Mouse (Mus musculus): Measurements from ENCODE around the gene Polr1a. TPM values are rescaled to one million over a fixed set of nuclear protein-coding genes. Genes with fewer than 3 reads are reported as not detected.
A peak's percentile ranks its signal among the peaks of the same experiment; 100 is the strongest.

Gene Polr1a
- total and polyA plus RNA-seq, 3 experiments: 50.2 to 126 (median 73.7) TPM

DNA sequence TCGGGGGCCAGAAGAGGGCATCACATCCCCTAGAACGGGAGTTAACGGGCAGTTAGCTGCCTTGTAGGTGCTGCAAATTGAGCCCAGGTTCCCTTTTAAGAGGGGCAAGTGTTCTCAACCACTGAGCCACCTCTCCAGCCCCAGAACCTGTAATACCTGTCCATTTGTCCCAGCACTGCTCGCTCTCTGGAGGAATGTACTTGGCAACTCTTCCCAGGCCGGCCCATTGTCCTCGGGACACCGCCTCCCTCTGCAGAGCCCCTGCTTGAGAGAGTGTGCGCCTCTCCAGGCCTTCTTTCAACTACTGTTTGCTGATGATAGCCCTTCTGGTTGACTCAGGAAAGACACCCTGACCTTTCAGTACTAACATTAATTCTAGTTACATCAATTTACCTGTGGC lies 37.3 kb downstream of the Polr1a start:
- dilution Hi-C loops (cut with MboI; ENCODE audit: extremely low pct_ligation_motif_present, extremely low pct_unique_long_range_greater_than_20kb, low sequenced_read_pairs) (no loop called here), in situ Hi-C loops (cut with MboI; ENCODE audit: low pct_ligation_motif_present, low pct_unique_long_range_greater_than_20kb, low sequenced_read_pairs) (no loop called here)
- Histone ChIP-seq H3K36me3 (replicated peaks in 1 of 2; ENCODE audit: control insufficient read depth in 1 of 2, insufficient read depth in 1 of 2, low read length in 1 of 2) (peaks cover 65 to 85% of the 10 kb centered on the region in 2 experiments), H3K27me3 (replicated peaks) (no peaks in the 10 kb centered on the region), H3K9ac (ENCODE audit: insufficient read depth, low read depth) (no peak overlapping the region), H3K4me2 (ENCODE audit: insufficient read depth, low read depth, poor library complexity, severe bottlenecking) (no peak overlapping the region), H3K4me3 (replicated peaks in 1 of 3; ENCODE audit: low read depth in 2 of 3, low read length in 2 of 3, poor library complexity in 1 of 3) (no peak overlapping the region), H3K4me1 (ENCODE audit: control insufficient read depth in 1 of 2, insufficient read depth in 2 of 2) (peaks cover 4 to 36% of the 10 kb centered on the region in 2 experiments; a peak in 3 of 4 replicates), H3K27ac (ENCODE audit: insufficient read depth, low read depth) (no peak overlapping the region), H3K79me2 (replicated peaks; ENCODE audit: control insufficient read depth, extremely low read depth, insufficient read depth, poor library complexity, severe bottlenecking) (0 out of 2 replicates have a peak, but pooled peaks cover 3% of the 10 kb centered on the region), H3K9me3 (replicated peaks; ENCODE audit: low read length) (no peaks in the 10 kb centered on the region)
- DNase-seq (ENCODE audit: extremely low read depth): no peak
- TF ChIP-seq CTCF (conservative IDR thresholded peaks at IDR 0.05 in 1 of 2, IDR thresholded peaks at IDR 0.05 in 1 of 2; ENCODE audit: low read depth in 2 of 2, low read length in 2 of 2) (peak in 1 of 2 experiments; percentile 15; a peak in 1 of 4 replicates), BHLHE40 (IDR thresholded peaks at IDR 0.05; ENCODE audit: low read depth, low read length) (no peak)

DNA sequence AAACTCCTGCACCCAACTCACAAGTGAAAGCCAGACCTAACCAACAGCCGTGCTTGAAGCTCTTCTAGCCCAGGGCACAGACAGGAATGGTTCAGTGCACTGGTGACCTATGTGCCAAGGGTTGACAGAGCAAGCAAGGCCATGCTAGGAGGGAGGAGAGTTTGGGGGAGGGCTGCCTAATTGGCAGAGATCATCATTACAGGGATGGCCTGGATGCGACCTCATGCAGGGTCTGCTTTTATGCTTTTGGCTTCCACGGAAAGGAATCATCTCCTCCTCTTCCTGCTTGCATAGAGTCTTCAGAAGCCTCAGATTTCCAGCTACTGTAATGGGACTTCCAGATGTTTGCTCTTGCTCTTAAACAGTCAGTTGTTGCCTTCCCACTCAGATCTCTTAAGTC lies 40.9 kb downstream of the Polr1a start:
- dilution Hi-C loops (cut with MboI; ENCODE audit: extremely low pct_ligation_motif_present, extremely low pct_unique_long_range_greater_than_20kb, low sequenced_read_pairs): no loop called here
- no peak overlapping the region for H3K9ac ChIP-seq (ENCODE audit: insufficient read depth, low read depth)
- no peak overlapping the region for H3K4me3 ChIP-seq (replicated peaks in 1 of 3; ENCODE audit: low read depth in 2 of 3, low read length in 2 of 3, poor library complexity in 1 of 3)
- H3K27ac ChIP-seq (ENCODE audit: insufficient read depth, low read depth): no peak overlapping the region
- H3K79me2 ChIP-seq (replicated peaks; ENCODE audit: control insufficient read depth, extremely low read depth, insufficient read depth, poor library complexity, severe bottlenecking): no peaks in the 10 kb centered on the region; the same call in 1 of the 2 replicates
- H3K4me2 ChIP-seq (ENCODE audit: insufficient read depth, low read depth, poor library complexity, severe bottlenecking): no peak overlapping the region
- H3K9me3 ChIP-seq (replicated peaks; ENCODE audit: low read length): no peaks in the 10 kb centered on the region
- peaks cover 4 to 20% of the 10 kb centered on the region in 2 experiments; a peak in 3 of 4 replicates for H3K4me1 ChIP-seq (ENCODE audit: control insufficient read depth in 1 of 2, insufficient read depth in 2 of 2)
- in situ Hi-C loops (cut with MboI; ENCODE audit: low pct_ligation_motif_present, low pct_unique_long_range_greater_than_20kb, low sequenced_read_pairs): no loop called here
- TF ChIP-seq TCF12 (IDR thresholded peaks at IDR 0.05; ENCODE audit: low read depth, low read length): no peak
- no peak for TF ChIP-seq MAZ (IDR thresholded peaks at IDR 0.05; ENCODE audit: low read depth, low read length)
- TF ChIP-seq CTCF (conservative IDR thresholded peaks at IDR 0.05 in 1 of 2, IDR thresholded peaks at IDR 0.05 in 1 of 2; ENCODE audit: low read depth in 2 of 2, low read length in 2 of 2): no peak
- no peak for TF ChIP-seq ELF1 (IDR thresholded peaks at IDR 0.05; ENCODE audit: low read depth, low read length)
- no peak for TF ChIP-seq JUND (conservative IDR thresholded peaks at IDR 0.05; ENCODE audit: low read depth, low read length)
- TF ChIP-seq PAX5 (IDR thresholded peaks at IDR 0.05; ENCODE audit: low read length): no peak
- TF ChIP-seq SMC3 (IDR thresholded peaks at IDR 0.05; ENCODE audit: low read depth, low read length): no peak
- no peak for TF ChIP-seq POLR2A (IDR thresholded peaks at IDR 0.05; ENCODE audit: low read depth, low read length)
- TF ChIP-seq ZMIZ1 (IDR thresholded peaks at IDR 0.05; ENCODE audit: low read depth, low read length): no peak
- TF ChIP-seq ZKSCAN1 (IDR thresholded peaks at IDR 0.05; ENCODE audit: borderline replicate concordance, low read depth, low read length): no peak
- no peak for TF ChIP-seq HCFC1 (IDR thresholded peaks at IDR 0.05; ENCODE audit: low read depth, low read length)
- TF ChIP-seq RAD21 (IDR thresholded peaks at IDR 0.05; ENCODE audit: low read depth, low read length): no peak
- TF ChIP-seq ZNF384 (IDR thresholded peaks at IDR 0.05; ENCODE audit: low read depth, low read length): no peak
- H3K36me3 ChIP-seq (replicated peaks in 1 of 2; ENCODE audit: control insufficient read depth in 1 of 2, insufficient read depth in 1 of 2, low read length in 1 of 2): peaks cover 78 to 94% of the 10 kb centered on the region in 2 experiments
- no peaks in the 10 kb centered on the region for H3K27me3 ChIP-seq (replicated peaks)
- no peak for DNase-seq (ENCODE audit: extremely low read depth)

DNA sequence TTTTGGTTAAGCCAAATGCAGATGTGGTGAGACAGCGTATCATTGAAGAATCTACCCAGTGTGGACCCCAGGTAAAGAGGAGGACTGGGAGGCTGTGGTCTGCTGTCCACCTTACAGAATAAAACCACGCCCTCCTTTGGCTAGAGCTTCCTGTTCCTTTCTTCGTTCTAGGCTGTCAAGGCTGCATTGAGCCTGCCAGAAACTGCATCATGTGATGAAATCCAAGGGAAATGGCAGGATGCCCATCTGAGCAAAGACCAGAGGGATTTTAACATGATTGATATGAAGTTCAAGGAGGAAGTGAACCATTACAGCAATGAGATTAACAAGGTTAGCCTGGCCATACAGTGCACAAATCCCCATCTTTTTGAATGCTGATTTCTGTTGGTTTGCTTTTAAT lies 41.7 kb downstream of the Polr1a start:
- dilution Hi-C loops (cut with MboI; ENCODE audit: extremely low pct_ligation_motif_present, extremely low pct_unique_long_range_greater_than_20kb, low sequenced_read_pairs): no loop called here
- H3K9ac ChIP-seq (ENCODE audit: insufficient read depth, low read depth): no peak overlapping the region
- no peak overlapping the region for H3K4me2 ChIP-seq (ENCODE audit: insufficient read depth, low read depth, poor library complexity, severe bottlenecking)
- in situ Hi-C loops (cut with MboI; ENCODE audit: low pct_ligation_motif_present, low pct_unique_long_range_greater_than_20kb, low sequenced_read_pairs): no loop called here
- no peaks in the 10 kb centered on the region for H3K27me3 ChIP-seq (replicated peaks)
- H3K9me3 ChIP-seq (replicated peaks; ENCODE audit: low read length): no peaks in the 10 kb centered on the region
- H3K27ac ChIP-seq (ENCODE audit: insufficient read depth, low read depth): no peak overlapping the region
- peaks cover 0 to 12% of the 10 kb centered on the region in 2 experiments; a peak in 1 of 4 replicates for H3K4me1 ChIP-seq (ENCODE audit: control insufficient read depth in 1 of 2, insufficient read depth in 2 of 2)
- DNase-seq (ENCODE audit: extremely low read depth): no peak
- H3K36me3 ChIP-seq (replicated peaks in 1 of 2; ENCODE audit: control insufficient read depth in 1 of 2, insufficient read depth in 1 of 2, low read length in 1 of 2): peaks cover 78 to 95% of the 10 kb centered on the region in 2 experiments
- no peaks in the 10 kb centered on the region; the same call in 1 of the 2 replicates for H3K79me2 ChIP-seq (replicated peaks; ENCODE audit: control insufficient read depth, extremely low read depth, insufficient read depth, poor library complexity, severe bottlenecking)
- H3K4me3 ChIP-seq (replicated peaks in 1 of 3; ENCODE audit: low read depth in 2 of 3, low read length in 2 of 3, poor library complexity in 1 of 3): no peak overlapping the region
- TF ChIP-seq IRF4 (IDR thresholded peaks at IDR 0.05; ENCODE audit: low read depth, low read length) (no peak), ELF1 (IDR thresholded peaks at IDR 0.05; ENCODE audit: low read depth, low read length) (no peak), MAFK (IDR thresholded peaks at IDR 0.05; ENCODE audit: insufficient replicate concordance, low read length) (no peak), CHD1 (IDR thresholded peaks at IDR 0.05; ENCODE audit: low read depth, low read length) (no peak), HCFC1 (IDR thresholded peaks at IDR 0.05; ENCODE audit: low read depth, low read length) (no peak), MAZ (IDR thresholded peaks at IDR 0.05; ENCODE audit: low read depth, low read length) (no peak), PAX5 (IDR thresholded peaks at IDR 0.05; ENCODE audit: low read length) (no peak), NELFE (IDR thresholded peaks at IDR 0.05; ENCODE audit: low read depth, low read length) (no peak), TBP (conservative IDR thresholded peaks at IDR 0.05; ENCODE audit: low read depth, low read length) (no peak), ETS1 (conservative IDR thresholded peaks at IDR 0.05; ENCODE audit: low read depth, low read length) (no peak), CTCF (conservative IDR thresholded peaks at IDR 0.05 in 1 of 2, IDR thresholded peaks at IDR 0.05 in 1 of 2; ENCODE audit: low read depth in 2 of 2, low read length in 2 of 2) (no peak), ZC3H11A (IDR thresholded peaks at IDR 0.05; ENCODE audit: low read depth, low read length) (no peak), UBTF (IDR thresholded peaks at IDR 0.05; ENCODE audit: low read depth, low read length) (no peak), JUN (IDR thresholded peaks at IDR 0.05; ENCODE audit: insufficient read depth, low read depth, low read length) (no peak), MAX (IDR thresholded peaks at IDR 0.05; ENCODE audit: low read length) (no peak), POLR2AphosphoS2 (IDR thresholded peaks at IDR 0.05; ENCODE audit: low read depth, low read length) (no peak), USF1 (IDR thresholded peaks at IDR 0.05; ENCODE audit: low read depth, low read length) (no peak)
